ENCODE assay signal across 26 mouse cellular contexts in genomic region chr3:37915673-37916072, GRCm38 (mm10).
DNase-seq lines count a peak whose midpoint lies in the region; ATAC-seq and TF ChIP-seq lines count a peak whose summit lies in the region.
"Had no signal": no experiment of that assay in that cellular context is flagged by ENCODE, and none has a peak within 500 bp of the region (broad histone marks: within the 10 kb centered on the region; RNA-seq: fewer than 3 reads in every experiment).

No protein-coding gene starts in this region.

- no peaks in the 10 kb centered on the region for H3K9me3 ChIP-seq in lung, embryonic 15.5 days
- H3K9me3 ChIP-seq in lung, postnatal 0 days (ENCODE audit: low read length) = no peaks in the 10 kb centered on the region
- H3K9me3 ChIP-seq: embryonic facial prominence, embryonic 12.5 days; embryonic facial prominence, embryonic 15.5 days; G1E; heart, embryonic 13.5 days; hindbrain, embryonic 12.5 days; hindbrain, embryonic 15.5 days had no signal

- H3K4me1 ChIP-seq in kidney, adult 2 months (ENCODE audit: control insufficient read depth, insufficient read depth, low read length) = no peaks in the 10 kb centered on the region
- H3K4me1 ChIP-seq in lung, embryonic 15.5 days = peaks cover 19% of the 10 kb centered on the region
- H3K4me1 ChIP-seq in lung, postnatal 0 days (ENCODE audit: insufficient read depth, low read depth, low read length) = 0 out of 2 replicates have a peak, but pooled peaks cover 3% of the 10 kb centered on the region

- peak overlapping the region; percentile 12; the same call in 1 of the 2 replicates for H3K27ac ChIP-seq in kidney, adult 2 months (ENCODE audit: insufficient read depth, low read depth, low read length)
- H3K27ac ChIP-seq in lung, embryonic 15.5 days = 0 out of 2 replicates have a peak overlapping the region, but pooled peaks have one; percentile 12
- H3K27ac ChIP-seq in lung, postnatal 0 days (ENCODE audit: low read length) = no peak overlapping the region
- no peak overlapping the region for H3K27ac ChIP-seq in layer of hippocampus, adult 2 months
- H3K27ac ChIP-seq: embryonic facial prominence, embryonic 12.5 days; embryonic facial prominence, embryonic 15.5 days; heart, embryonic 13.5 days; hindbrain, embryonic 12.5 days; hindbrain, embryonic 15.5 days had no signal

- TF ChIP-seq CTCF in kidney, adult 2 months (conservative IDR thresholded peaks at IDR 0.05; ENCODE audit: insufficient read depth, insufficient read length, low read depth, low read length) = no peak
- no peak for TF ChIP-seq CTCF in lung, postnatal 0 days (IDR thresholded peaks at IDR 0.05)
- no peak for TF ChIP-seq CTCF in layer of hippocampus, adult 2 months (conservative IDR thresholded peaks at IDR 0.05)

- H3K9ac ChIP-seq in lung, embryonic 15.5 days = no peak overlapping the region
- H3K9ac ChIP-seq in lung, postnatal 0 days (replicated peaks; ENCODE audit: low read depth) = no peak overlapping the region
- H3K9ac ChIP-seq: embryonic facial prominence, embryonic 12.5 days; embryonic facial prominence, embryonic 15.5 days; forebrain, postnatal 0 days; heart, embryonic 13.5 days; hindbrain, embryonic 12.5 days; hindbrain, embryonic 15.5 days had no signal

- no peak for TF ChIP-seq POLR2A in kidney, adult 2 months (IDR thresholded peaks at IDR 0.05; ENCODE audit: low read depth, low read length)

- H3K36me3 ChIP-seq in kidney, adult 2 months (ENCODE audit: control insufficient read depth, insufficient read depth, low read length) = no peaks in the 10 kb centered on the region
- no peaks in the 10 kb centered on the region for H3K36me3 ChIP-seq in lung, embryonic 15.5 days
- H3K36me3 ChIP-seq in lung, postnatal 0 days (ENCODE audit: insufficient read depth, low read length) = no peaks in the 10 kb centered on the region
- H3K36me3 ChIP-seq: embryonic facial prominence, embryonic 12.5 days; embryonic facial prominence, embryonic 15.5 days; G1E; heart, embryonic 13.5 days; hindbrain, embryonic 12.5 days; hindbrain, embryonic 15.5 days had no signal

- DNase-seq in heart, adult 11 months = peak; percentile 62
- DNase-seq in heart, postnatal 4 days = no peak
- DNase-seq in kidney, adult 2 months = no peak
- no peak for DNase-seq in kidney, postnatal 36 days
- DNase-seq in lung, postnatal 0 days (ENCODE audit: low spot score) = no peak
- DNase-seq in layer of hippocampus, adult 2 months (ENCODE audit: low spot score in 2 of 2) = no peak
- DNase-seq: adrenal gland, postnatal 10 days; adrenal gland, postnatal 36 days; B cell, adult 2 months; cerebellum, adult 11 months; cerebellum, adult 2 months; cerebellum, adult 9-11 months; cerebellum, postnatal 25 days; forebrain, postnatal 0 days; gastrocnemius, postnatal 36 days; heart, postnatal 14 days had no signal

- TF ChIP-seq EP300 in lung, postnatal 0 days (IDR thresholded peaks at IDR 0.05) = no peak

- no peak overlapping the region for H3K4me3 ChIP-seq in kidney, adult 2 months (ENCODE audit: insufficient read depth, low read depth, low read length)
- no peak overlapping the region for H3K4me3 ChIP-seq in lung, embryonic 15.5 days
- H3K4me3 ChIP-seq in lung, postnatal 0 days (ENCODE audit: low read depth, low read length) = no peak overlapping the region
- no peak overlapping the region for H3K4me3 ChIP-seq in layer of hippocampus, adult 2 months
- H3K4me3 ChIP-seq: embryonic facial prominence, embryonic 12.5 days; embryonic facial prominence, embryonic 15.5 days; heart, embryonic 13.5 days; hindbrain, embryonic 12.5 days; hindbrain, embryonic 15.5 days had no signal

- 76% methylated on average over 2 of the region's 2 CpGs for WGBS in kidney, adult 2 months
- 38% methylated on average over 2 of the region's 2 CpGs for WGBS in lung, embryonic 15.5 days
- WGBS in lung, postnatal 0 days = 33% methylated on average over 2 of the region's 2 CpGs

- no peaks in the 10 kb centered on the region for H3K27me3 ChIP-seq in kidney, adult 2 months (replicated peaks; ENCODE audit: control insufficient read depth, insufficient read depth, low read length)
- no peaks in the 10 kb centered on the region for H3K27me3 ChIP-seq in lung, embryonic 15.5 days
- no peaks in the 10 kb centered on the region for H3K27me3 ChIP-seq in lung, postnatal 0 days (replicated peaks; ENCODE audit: insufficient read depth, low read length)
- H3K27me3 ChIP-seq: CH12.LX; embryonic facial prominence, embryonic 12.5 days; embryonic facial prominence, embryonic 15.5 days; heart, embryonic 13.5 days; Patski had no signal

- H3K4me2 ChIP-seq in lung, embryonic 15.5 days = no peak overlapping the region
- H3K4me2 ChIP-seq in lung, postnatal 0 days (replicated peaks; ENCODE audit: low read depth, low read length) = no peak overlapping the region
- H3K4me2 ChIP-seq: embryonic facial prominence, embryonic 12.5 days; embryonic facial prominence, embryonic 15.5 days; heart, embryonic 13.5 days; hindbrain, embryonic 12.5 days; hindbrain, embryonic 15.5 days had no signal

- ATAC-seq in lung, embryonic 15.5 days (ENCODE audit: borderline replicate concordance, extremely low read depth, low FRiP score, low TSS enrichment) = no peak
- ATAC-seq in lung, postnatal 0 days = no peak
- ATAC-seq: forebrain, embryonic 14.5 days; forebrain, postnatal 0 days; Patski had no signal

Comparison
In these comparisons a context has a peak if more than half of its experiments do, and no peak if none do; other contexts are left out.
1. H3K27ac ChIP-seq: peak in kidney, adult 2 months (single experiment) and lung, embryonic 15.5 days (single experiment); none in lung, postnatal 0 days (single experiment) and layer of hippocampus, adult 2 months (single experiment).